Mouse (Mus musculus) megakaryocyte progenitor cell, adult 5-6 weeks (primary cell): ENCODE results near the gene Chil1. TPM values are rescaled to one million over a fixed set of nuclear protein-coding genes. Genes with fewer than 3 reads are reported as not detected.

Experiments used
- ATAC-seq: replicated peaks from 2 replicates; pipeline ENCODE4 v1.8.0; 2016; ENCODE audit warnings: mild to moderate bottlenecking, moderate TSS enrichment, inconsistent platforms; ENCODE audit not compliant: poor library complexity
- total RNA-seq, 2 experiments: library from RNA; stranded (forward) in 1 of 2; stranded (reverse) in 1 of 2; fragments of 157-497, 149-512 nt in 1 of 2; fragments of 200-1000 nt in 1 of 2; gene quantifications; 2 replicates each; pipeline versions ENCODE4 v1.2.3 to v1.2.4; 2015 to 2017

Gene Chil1
- 9.3 and 21.2 TPM in 2 replicates for total RNA-seq (2015)
- total RNA-seq (2017): 8.9 and 16.2 TPM in 2 replicates

- no peak for ATAC-seq
Observed at GRCm38 (mm10) chr1:134182025-134182424, at the start of gene Chil1. Gene Chil1, plus strand, starts transcription at chr1:134182176.

- ATAC-seq: no peak
Observed at GRCm38 (mm10) chr1:134133316-134133715, 48.7 kb upstream of the Chil1 start.

- ATAC-seq: no peak
Observed at GRCm38 (mm10) chr1:134136351-134136750, 45.6 kb upstream of the Chil1 start.

GRCm38 (mm10) chr1:134138424-134138823, 43.6 kb upstream of the Chil1 start:
- ATAC-seq: peak; percentile 54

- ATAC-seq: no peak
Observed at GRCm38 (mm10) chr1:134142363-134142794, 39.6 kb upstream of the Chil1 start.

- no peak for ATAC-seq
Observed at GRCm38 (mm10) chr1:134146066-134146465, 35.9 kb upstream of the Chil1 start.

GRCm38 (mm10) chr1:134150076-134150475, 31.9 kb upstream of the Chil1 start:
- ATAC-seq: no peak

- no peak for ATAC-seq
Observed at GRCm38 (mm10) chr1:134150745-134151144, 31.2 kb upstream of the Chil1 start.

- ATAC-seq: peak; percentile 89
Observed at GRCm38 (mm10) chr1:134151655-134152412, 30.1 kb upstream of the Chil1 start.

- ATAC-seq: peak; percentile 32; the same call in 1 of the 2 replicates
Observed at GRCm38 (mm10) chr1:134152626-134153590, 29.1 kb upstream of the Chil1 start.

- ATAC-seq: no peak
Observed at GRCm38 (mm10) chr1:134154121-134154520, 27.9 kb upstream of the Chil1 start.

- ATAC-seq: no peak
Observed at GRCm38 (mm10) chr1:134154655-134155054, 27.3 kb upstream of the Chil1 start.

GRCm38 (mm10) chr1:134160404-134160803, 21.6 kb upstream of the Chil1 start:
- ATAC-seq: no peak

GRCm38 (mm10) chr1:134161399-134161798, 20.6 kb upstream of the Chil1 start:
- no peak for ATAC-seq

- no peak for ATAC-seq
Observed at GRCm38 (mm10) chr1:134162510-134163225, 19.3 kb upstream of the Chil1 start.

GRCm38 (mm10) chr1:134163476-134163875, 18.5 kb upstream of the Chil1 start:
- ATAC-seq: no peak

- ATAC-seq: no peak
Observed at GRCm38 (mm10) chr1:134164454-134164853, 17.5 kb upstream of the Chil1 start.

GRCm38 (mm10) chr1:134166547-134166946, 15.4 kb upstream of the Chil1 start:
- ATAC-seq: no peak

- ATAC-seq: no peak
Observed at GRCm38 (mm10) chr1:134167416-134168305, 14.3 kb upstream of the Chil1 start.

GRCm38 (mm10) chr1:134168567-134168966, 13.4 kb upstream of the Chil1 start:
- ATAC-seq: no peak
